Mouse (Mus musculus): Measurements from ENCODE around the gene Agbl1. TPM values are rescaled to one million over a fixed set of nuclear protein-coding genes. Genes with fewer than 3 reads are reported as not detected.

Gene Agbl1
- polyA plus RNA-seq, 1 experiment from 2014 or later = 0.09 TPM

- no peak overlapping the region for H3K4me3 ChIP-seq
- H3K4me1 ChIP-seq = no peaks in the 10 kb centered on the region
- DNase-seq (ENCODE audit: low spot score) = no peak
- no peak overlapping the region for H3K27ac ChIP-seq
- no peaks in the 10 kb centered on the region for H3K9me3 ChIP-seq
- H3K27me3 ChIP-seq (ENCODE audit: insufficient read depth, poor library complexity, severe bottlenecking) = no peaks in the 10 kb centered on the region
- WGBS = 66% methylated on average over 3 of the region's 3 CpGs
- H3K36me3 ChIP-seq = no peaks in the 10 kb centered on the region
Measured at GRCm38 (mm10) chr7:77147527-77147926, 917.8 kb downstream of the Agbl1 start.

DNA sequence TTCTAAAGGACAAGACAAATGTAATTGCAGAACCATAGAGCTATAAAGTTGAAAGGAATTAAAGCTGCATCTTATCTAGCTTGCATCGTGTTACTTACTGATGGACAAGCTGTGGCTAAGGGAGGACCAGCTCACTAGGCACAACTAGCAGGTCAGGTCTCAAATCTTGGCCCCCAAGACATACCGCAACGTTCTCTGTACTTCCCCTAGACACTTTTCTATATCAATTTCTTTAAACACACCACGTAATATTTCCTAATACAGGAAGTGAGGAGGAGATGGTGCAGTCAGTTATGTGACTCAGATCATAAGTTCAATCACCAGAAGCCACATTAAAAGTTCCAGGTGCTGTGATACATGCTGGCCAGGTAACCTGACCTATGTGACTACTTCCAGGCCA, 919.1 kb downstream of the Agbl1 start:
- 80% methylated on average over 4 of the region's 4 CpGs for WGBS
- no peaks in the 10 kb centered on the region for H3K4me1 ChIP-seq
- H3K36me3 ChIP-seq = no peaks in the 10 kb centered on the region
- no peak overlapping the region for H3K4me3 ChIP-seq
- H3K27me3 ChIP-seq (ENCODE audit: insufficient read depth, poor library complexity, severe bottlenecking) = no peaks in the 10 kb centered on the region
- no peak overlapping the region for H3K27ac ChIP-seq
- DNase-seq (ENCODE audit: low spot score) = no peak
- no peaks in the 10 kb centered on the region for H3K9me3 ChIP-seq

DNA sequence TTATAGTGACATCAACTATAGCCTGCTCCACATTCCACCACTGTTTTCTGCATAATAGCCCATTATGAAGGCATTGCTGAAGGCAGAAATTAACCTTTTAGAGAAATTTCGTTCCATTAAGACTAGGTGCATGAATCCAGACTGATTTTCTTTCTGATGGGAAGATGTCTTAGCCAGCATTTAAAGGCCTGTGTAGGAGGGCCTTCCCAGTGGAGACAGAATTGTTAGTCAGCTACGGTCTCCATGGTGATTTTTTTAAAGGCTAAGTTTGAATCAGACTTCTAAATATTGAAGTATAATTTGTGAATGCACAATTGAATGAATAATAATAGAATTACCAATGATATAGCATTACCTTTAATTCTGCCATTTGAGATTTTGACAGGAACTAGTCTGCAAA, 920.2 kb downstream of the Agbl1 start:
- H3K4me3 ChIP-seq = no peak overlapping the region
- H3K36me3 ChIP-seq = no peaks in the 10 kb centered on the region
- H3K27ac ChIP-seq = no peak overlapping the region
- no peaks in the 10 kb centered on the region for H3K4me1 ChIP-seq
- DNase-seq (ENCODE audit: low spot score) = no peak
- 81% methylated on average over 2 of the region's 2 CpGs for WGBS
- H3K27me3 ChIP-seq (ENCODE audit: insufficient read depth, poor library complexity, severe bottlenecking) = no peaks in the 10 kb centered on the region
- H3K9me3 ChIP-seq = no peaks in the 10 kb centered on the region

DNA sequence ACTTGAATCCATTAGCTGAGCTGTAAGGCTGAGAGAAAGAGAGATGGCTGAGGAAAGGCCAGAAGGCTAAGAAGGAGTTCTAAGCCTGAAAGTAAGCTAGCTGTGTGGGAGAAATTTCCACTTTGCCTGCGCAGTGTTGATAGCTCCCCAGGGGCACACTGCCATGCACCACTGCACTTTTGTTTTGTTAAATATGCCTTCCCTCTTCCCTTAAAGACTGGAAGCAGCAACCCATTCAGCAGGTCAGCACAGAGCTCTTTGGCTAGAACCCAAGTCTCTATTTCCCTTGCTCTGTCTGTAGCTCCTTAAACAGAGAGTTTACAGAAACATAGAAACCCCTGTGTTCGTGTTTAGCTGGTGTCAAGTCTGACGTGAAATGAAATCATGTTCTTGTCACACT, 922.7 kb downstream of the Agbl1 start:
- Histone ChIP-seq H3K4me1 (no peaks in the 10 kb centered on the region), H3K27me3 (ENCODE audit: insufficient read depth, poor library complexity, severe bottlenecking) (no peaks in the 10 kb centered on the region), H3K9me3 (no peaks in the 10 kb centered on the region), H3K36me3 (no peaks in the 10 kb centered on the region), H3K4me3 (no peak overlapping the region), H3K27ac (no peak overlapping the region)
- DNase-seq (ENCODE audit: low spot score) = no peak
- WGBS = 55% methylated on average over 3 of the region's 3 CpGs

DNA sequence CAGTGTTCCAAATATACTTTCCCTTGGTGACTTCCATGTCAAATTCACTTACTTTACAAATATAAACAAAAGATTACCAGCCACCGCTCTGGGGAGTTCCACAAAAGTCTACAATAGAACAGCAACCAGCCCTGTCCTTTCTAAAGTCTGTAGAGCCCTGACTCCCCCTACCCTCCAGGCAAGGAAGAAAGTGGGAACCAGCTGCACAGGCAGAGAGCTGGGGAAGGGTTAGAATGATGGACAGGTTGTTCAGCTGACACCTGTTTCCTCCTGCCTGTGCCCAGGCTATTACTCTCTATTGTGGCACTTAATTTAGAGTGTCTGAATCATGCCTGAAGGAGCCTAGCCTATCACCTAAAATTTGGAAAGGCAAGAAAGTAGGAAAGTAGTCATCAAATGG, 923.2 kb downstream of the Agbl1 start:
- H3K27me3 ChIP-seq (ENCODE audit: insufficient read depth, poor library complexity, severe bottlenecking) = no peaks in the 10 kb centered on the region
- H3K4me1 ChIP-seq = no peaks in the 10 kb centered on the region
- no peaks in the 10 kb centered on the region for H3K36me3 ChIP-seq
- no peaks in the 10 kb centered on the region for H3K9me3 ChIP-seq
- 72% methylated on average over 1 of the region's 1 CpGs for WGBS
- H3K27ac ChIP-seq = no peak overlapping the region
- H3K4me3 ChIP-seq = no peak overlapping the region
- DNase-seq (ENCODE audit: low spot score) = no peak

- Histone ChIP-seq H3K4me1 (no peaks in the 10 kb centered on the region), H3K27me3 (ENCODE audit: insufficient read depth, poor library complexity, severe bottlenecking) (no peaks in the 10 kb centered on the region), H3K27ac (no peak overlapping the region), H3K9me3 (no peaks in the 10 kb centered on the region), H3K36me3 (no peaks in the 10 kb centered on the region), H3K4me3 (no peak overlapping the region)
- DNase-seq (ENCODE audit: low spot score) = no peak
- WGBS = 87% methylated on average over 1 of the region's 1 CpGs
Measured at GRCm38 (mm10) chr7:77164921-77165320, 935.2 kb downstream of the Agbl1 start.

All from heart, embryonic 10.5 days (tissue).